Mouse (Mus musculus) heart, embryonic 14.5 days (tissue): ENCODE data around the gene Tmeff1. TPM values are rescaled to one million over a fixed set of nuclear protein-coding genes. Genes with fewer than 3 reads are reported as not detected.

Experiments
- ATAC-seq: fragments of 200-750 bp; cut with Nextera tagmentation; 2 replicates; pipeline ENCODE4 v1.8.0; 2017; ENCODE audit warnings: low read depth, moderate TSS enrichment; ENCODE audit not compliant: insufficient number of reproducible peaks, insufficient read depth, low FRiP score
- H3K27ac ChIP-seq, 2 experiments: fragments of 200-500 bp in 1 of 2; fragments of 300-500 bp in 1 of 2; sonication (generic) in 1 of 2; replicated peaks in 1 of 2; 2 replicates each; pipeline ENCODE4 v1.5.1; 2012 to 2014; ENCODE audit warnings: low read depth in 2 of 2, low read length in 2 of 2, control low read depth in 1 of 2, mild to moderate bottlenecking in 1 of 2, mixed read lengths in 1 of 2; ENCODE audit not compliant: control insufficient read depth in 1 of 2, insufficient read depth in 1 of 2
- H3K27me3 ChIP-seq: fragments of 300-500 bp; sonication (generic); 2 replicates; pipeline ENCODE4 v1.6.1; 2014; ENCODE audit warnings: mild to moderate bottlenecking, low read length, control low read depth; ENCODE audit not compliant: control insufficient read depth, insufficient read depth
- H3K36me3 ChIP-seq: fragments of 300-500 bp; sonication (generic); 2 replicates; pipeline ENCODE4 v1.6.1; 2014; ENCODE audit warnings: mild to moderate bottlenecking, control low read depth, low read length, mixed read lengths; ENCODE audit not compliant: control insufficient read depth, insufficient read depth
- H3K4me1 ChIP-seq, 2 experiments: fragments of 200-500 bp in 1 of 2; fragments of 300-500 bp in 1 of 2; sonication (generic) in 1 of 2; 2 replicates each; pipeline ENCODE4 v1.6.1; 2012 to 2014; ENCODE audit warnings: low read length in 2 of 2, control low read depth in 1 of 2, mixed read lengths in 1 of 2; ENCODE audit not compliant: control insufficient read depth in 2 of 2, insufficient read depth in 2 of 2
- H3K4me2 ChIP-seq: fragments of 300-500 bp; sonication (generic); 2 replicates; pipeline ENCODE4 v1.6.1; 2014; ENCODE audit warnings: mild to moderate bottlenecking, low read length
- H3K4me3 ChIP-seq, 2 experiments: fragments of 200-500 bp in 1 of 2; fragments of 300-500 bp in 1 of 2; sonication (generic) in 1 of 2; 2 replicates each; pipeline ENCODE4 v1.5.1; 2012 to 2014; ENCODE audit warnings: low read length in 2 of 2, mild to moderate bottlenecking in 2 of 2, control low read depth in 1 of 2, low read depth in 1 of 2, moderate library complexity in 1 of 2; ENCODE audit not compliant: control insufficient read depth in 1 of 2, insufficient read depth in 1 of 2
- H3K9ac ChIP-seq: fragments of 300-500 bp; sonication (generic); 2 replicates; pipeline ENCODE4 v1.6.1; 2014; ENCODE audit warnings: mild to moderate bottlenecking, low read length
- H3K9me3 ChIP-seq: fragments of 300-500 bp; sonication (generic); 2 replicates; pipeline ENCODE4 v1.6.1; 2016; ENCODE audit warnings: low read length, control low read depth; ENCODE audit not compliant: control insufficient read depth
- WGBS: fragments of 180-500 bp; shearing (Covaris S2); extraction: QIAGEN DNeasy Blood & Tissue Kit; methylation state at CpG from one replicate; pipeline ENCODE4 v1.1.7; 2014; 5-methylcytosine and 5-hydroxymethylcytosine counted together
- polyA plus RNA-seq: library from polyadenylated mRNA; unstranded; fragments of >200 nt; fragmentation: Nextera tagmentation; extraction: Ambion mirVana; gene quantifications from 2 replicates; pipeline ENCODE4 v1.2.1, GENCODE M21; 2014

The Tmeff1 gene
- polyA plus RNA-seq, 1 experiment from 2014 or later, result 41.8 TPM

- Histone ChIP-seq H3K4me1 (peaks cover 5 to 14% of the 10 kb centered on the region in 2 experiments), H3K9ac (no peak overlapping the region), H3K9me3 (no peaks in the 10 kb centered on the region), H3K4me3 (no peak overlapping the region), H3K36me3 (peaks cover 37% of the 10 kb centered on the region), H3K27ac (no peak overlapping the region), H3K4me2 (no peak overlapping the region), H3K27me3 (no peaks in the 10 kb centered on the region)
- ATAC-seq, result no peak
- 95% methylated on average over 27 of the region's 27 CpGs for WGBS
These were observed 32.4 kb upstream of the Tmeff1 start for GRCm38 (mm10) chr4:48552486-48553064.

GRCm38 (mm10) chr4:48554132-48554531 is 30.8 kb upstream of the Tmeff1 start:
- Histone ChIP-seq H3K27ac (no peak overlapping the region), H3K9ac (no peak overlapping the region), H3K27me3 (no peaks in the 10 kb centered on the region), H3K9me3 (no peaks in the 10 kb centered on the region), H3K4me2 (no peak overlapping the region), H3K4me1 (peaks cover 0 to 3% of the 10 kb centered on the region in 2 experiments; a peak in 1 of 4 replicates), H3K36me3 (peaks cover 40% of the 10 kb centered on the region), H3K4me3 (no peak overlapping the region)
- ATAC-seq, result no peak
- 85% methylated on average over 7 of the region's 7 CpGs for WGBS

GRCm38 (mm10) chr4:48555729-48556128 is 29.2 kb upstream of the Tmeff1 start:
- Histone ChIP-seq H3K36me3 (peaks cover 45% of the 10 kb centered on the region), H3K9ac (no peak overlapping the region), H3K4me1 (peaks cover 0 to 3% of the 10 kb centered on the region in 2 experiments; a peak in 1 of 4 replicates), H3K27ac (no peak overlapping the region), H3K9me3 (no peaks in the 10 kb centered on the region), H3K4me2 (no peak overlapping the region), H3K27me3 (no peaks in the 10 kb centered on the region), H3K4me3 (no peak overlapping the region)
- 17% methylated on average over 3 of the region's 3 CpGs for WGBS
- ATAC-seq, result no peak

GRCm38 (mm10) chr4:48559652-48560051 is 25.3 kb upstream of the Tmeff1 start:
- no peak for ATAC-seq
- no peak overlapping the region for H3K27ac ChIP-seq
- H3K4me1 ChIP-seq, result 0 out of 4 replicates have a peak, but pooled peaks cover 0 to under 1% of the 10 kb centered on the region in 2 experiments
- H3K9me3 ChIP-seq, result no peaks in the 10 kb centered on the region
- H3K4me3 ChIP-seq, result no peak overlapping the region
- H3K36me3 ChIP-seq, result peaks cover 56% of the 10 kb centered on the region
- no peak overlapping the region for H3K4me2 ChIP-seq
- H3K27me3 ChIP-seq, result no peaks in the 10 kb centered on the region
- 85% methylated on average over 14 of the region's 14 CpGs for WGBS
- H3K9ac ChIP-seq, result no peak overlapping the region

- Histone ChIP-seq H3K4me2 (no peak overlapping the region), H3K4me3 (no peak overlapping the region), H3K36me3 (peaks cover 50% of the 10 kb centered on the region), H3K27ac (no peak overlapping the region), H3K9ac (no peak overlapping the region), H3K4me1 (0 out of 4 replicates have a peak, but pooled peaks cover 0 to 8% of the 10 kb centered on the region in 2 experiments), H3K27me3 (no peaks in the 10 kb centered on the region), H3K9me3 (no peaks in the 10 kb centered on the region)
- no peak for ATAC-seq
- 94% methylated on average over 8 of the region's 8 CpGs for WGBS
These were observed 23.1 kb upstream of the Tmeff1 start for GRCm38 (mm10) chr4:48561824-48562223.

- H3K9ac ChIP-seq, result no peak overlapping the region
- no peak overlapping the region for H3K4me2 ChIP-seq
- peaks cover 41% of the 10 kb centered on the region for H3K36me3 ChIP-seq
- peaks cover 2 to 15% of the 10 kb centered on the region in 2 experiments; a peak in 2 of 4 replicates for H3K4me1 ChIP-seq
- no peaks in the 10 kb centered on the region for H3K9me3 ChIP-seq
- no peaks in the 10 kb centered on the region for H3K27me3 ChIP-seq
- no peak for ATAC-seq
- no peak overlapping the region for H3K4me3 ChIP-seq
- no peak overlapping the region for H3K27ac ChIP-seq
These were observed 20.0 kb upstream of the Tmeff1 start for GRCm38 (mm10) chr4:48564962-48565361.

GRCm38 (mm10) chr4:48576361-48576760 is 8.6 kb upstream of the Tmeff1 start:
- Histone ChIP-seq H3K9ac (no peak overlapping the region), H3K4me1 (peaks cover 2 to 6% of the 10 kb centered on the region in 2 experiments; a peak in 2 of 4 replicates), H3K9me3 (no peaks in the 10 kb centered on the region), H3K4me2 (no peak overlapping the region), H3K36me3 (no peaks in the 10 kb centered on the region), H3K27me3 (no peaks in the 10 kb centered on the region), H3K27ac (no peak overlapping the region), H3K4me3 (no peak overlapping the region)
- no peak for ATAC-seq
- WGBS, result 87% methylated on average over 7 of the region's 7 CpGs

- ATAC-seq, result no peak
- Histone ChIP-seq H3K4me2 (no peak overlapping the region), H3K9ac (no peak overlapping the region; the same call in 1 of the 2 replicates), H3K4me1 (peaks cover 2 to 6% of the 10 kb centered on the region in 2 experiments; a peak in 2 of 4 replicates), H3K36me3 (no peaks in the 10 kb centered on the region), H3K4me3 (no peak overlapping the region), H3K9me3 (no peaks in the 10 kb centered on the region), H3K27me3 (no peaks in the 10 kb centered on the region), H3K27ac (no peak overlapping the region)
- WGBS, result 90% methylated on average over 1 of the region's 1 CpGs
These were observed 7.1 kb upstream of the Tmeff1 start for GRCm38 (mm10) chr4:48577831-48578230.
